In the genomic region with DNA sequence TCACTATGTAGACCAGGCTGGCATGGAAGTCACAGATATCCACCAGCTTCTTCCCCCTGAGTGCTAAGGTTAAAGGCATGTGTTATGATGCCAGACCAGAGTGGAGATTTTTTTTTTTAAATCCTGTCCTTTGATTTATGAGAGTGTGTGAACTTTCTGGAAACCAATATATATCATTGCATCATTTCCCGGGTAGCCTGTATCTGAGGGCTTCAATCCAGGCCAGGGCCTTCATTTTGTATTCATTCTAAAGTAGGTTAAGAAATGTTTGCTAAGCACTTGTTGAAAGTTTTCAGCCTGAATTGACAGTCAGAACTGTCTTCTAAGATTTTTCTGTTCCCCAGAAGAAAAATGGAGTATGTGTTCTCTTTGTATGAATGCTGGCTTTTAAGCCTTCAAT, we compare ENCODE assay signal across 22 mouse cellular contexts. TPM values are rescaled to one million over a fixed set of nuclear protein-coding genes. Genes with fewer than 3 reads are reported as not detected.
"Had no signal": no experiment of that assay in that cellular context is flagged by ENCODE, and none has a peak within 500 bp of the region (broad histone marks: within the 10 kb centered on the region; RNA-seq: fewer than 3 reads in every experiment).

No protein-coding gene starts in this region.

- H3K4me3 ChIP-seq: liver, embryonic 15.5 days; megakaryocyte, embryonic 14.5 days; midbrain, embryonic 13.5 days; midbrain, embryonic 15.5 days; neural tube, embryonic 12.5 days; stomach, embryonic 15.5 days had no signal

- H3K9ac ChIP-seq: liver, embryonic 15.5 days; liver, postnatal 0 days; lung, embryonic 14.5 days; midbrain, embryonic 13.5 days; midbrain, embryonic 15.5 days; neural tube, embryonic 12.5 days; stomach, embryonic 15.5 days had no signal

- H3K9me3 ChIP-seq: liver, embryonic 15.5 days; stomach, embryonic 15.5 days had no signal

- H3K4me2 ChIP-seq: liver, embryonic 15.5 days; lung, embryonic 14.5 days; midbrain, embryonic 11.5 days; midbrain, embryonic 13.5 days; midbrain, embryonic 15.5 days; neural tube, embryonic 12.5 days; stomach, embryonic 15.5 days had no signal

- H3K4me1 ChIP-seq: liver, embryonic 15.5 days; megakaryocyte, embryonic 14.5 days; midbrain, embryonic 13.5 days; midbrain, embryonic 15.5 days; neural tube, embryonic 12.5 days; stomach, embryonic 15.5 days had no signal

- DNase-seq: liver, postnatal 0 days; lung, embryonic 14.5 days; lung, postnatal 10 days; right cerebral cortex, postnatal 14 days; thymus, adult 2 months; thymus, postnatal 25 days; thymus, postnatal 4 days had no signal

- H3K27me3 ChIP-seq: liver, embryonic 15.5 days; midbrain, embryonic 13.5 days; midbrain, embryonic 15.5 days; neural tube, embryonic 12.5 days; stomach, embryonic 15.5 days had no signal

- H3K36me3 ChIP-seq: liver, embryonic 15.5 days; midbrain, embryonic 13.5 days; midbrain, embryonic 15.5 days; neural tube, embryonic 12.5 days; stomach, embryonic 15.5 days had no signal

- ATAC-seq: liver, postnatal 0 days; midbrain, embryonic 13.5 days; midbrain, embryonic 15.5 days had no signal

- H3K27ac ChIP-seq: liver, embryonic 15.5 days; macrophage; midbrain, embryonic 13.5 days; midbrain, embryonic 15.5 days; neural tube, embryonic 12.5 days; stomach, embryonic 15.5 days; stomach, postnatal 0 days had no signal

RNA-seq across cellular contexts. Expression of gene Tectb, which starts 8.9 kb away (rescaled TPM):
- total RNA-seq: megakaryocyte progenitor cell, adult 5-6 weeks; midbrain, postnatal 0 days; monocyte, adult 5-6 weeks; neutrophil, adult 5-6 weeks had no signal
- polyA plus RNA-seq: lung, embryonic 14.5 days; macrophage; neural tube, embryonic 12.5 days; neural tube, embryonic 14.5 days; spleen, adult 2 months; stomach, embryonic 15.5 days had no signal
